Mouse (Mus musculus) bone marrow macrophage, adult 2 months (primary cell): ENCODE measurements around the gene Tex9.

Source experiments
- CTCF ChIP-seq: IDR thresholded peaks from 2 replicates; pipeline ENCODE4 v1.5.1; 2012; ENCODE audit warnings: low read depth, mild to moderate bottlenecking, low read length, moderate library complexity
- POLR2A ChIP-seq: IDR thresholded peaks from 2 replicates; pipeline ENCODE4 v1.6.1; 2012; ENCODE audit warnings: mild to moderate bottlenecking, low read depth, low read length, borderline replicate concordance

- TF ChIP-seq CTCF (no peak), POLR2A (no peak)
Observed at GRCm38 (mm10) chr9:72462427-72462826, 29.6 kb downstream of the Tex9 start.
